Mouse (Mus musculus) layer of hippocampus, postnatal 25 days (tissue): ENCODE results near the gene Aanat. TPM values are rescaled to one million over a fixed set of nuclear protein-coding genes. Genes with fewer than 3 reads are reported as not detected.
"Not testable (repeated sequence)": the region's sequence is repeated elsewhere in the genome, so short reads cannot be mapped to it uniquely, and the experiment has no call there.

Experiments used
- DNase-seq, 2 experiments: peaks; one replicate each; pipeline ENCODE4 v3.0.0; 2022; ENCODE audit warnings: mixed read lengths in 2 of 2, low spot score in 1 of 2; ENCODE audit errors: extremely low spot score in 1 of 2
- total RNA-seq, 2 experiments: library from RNA; stranded (reverse); gene quantifications; 2 replicates each; pipeline ENCODE4 v1.2.3; 2021

Gene Aanat
- total RNA-seq, 2 experiments from 2014 or later, result 0.32 to 0.68 TPM

- DNase-seq, result peak in 1 of 2 experiments; percentile 56
These were observed 39.1 kb downstream of the Aanat start for GRCm38 (mm10) chr11:116625081-116626000.

GRCm38 (mm10) chr11:116626299-116627071 lies 40.3 kb downstream of the Aanat start, which contains the start of gene Rhbdf2:
Gene Rhbdf2, minus strand, starts transcription at chr11:116627019.
- DNase-seq, result no peak

GRCm38 (mm10) chr11:116627072-116628020 lies 41.1 kb downstream of the Aanat start:
- DNase-seq, result no peak

- DNase-seq, result peak; percentile 71 to 96
These were observed 42.5 kb downstream of the Aanat start for GRCm38 (mm10) chr11:116628712-116629111.

GRCm38 (mm10) chr11:116629472-116629871 lies 43.2 kb downstream of the Aanat start:
- DNase-seq, result no peak

GRCm38 (mm10) chr11:116630171-116630965 lies 44.1 kb downstream of the Aanat start:
- DNase-seq, result no peak

GRCm38 (mm10) chr11:116632962-116633361 lies 46.7 kb downstream of the Aanat start:
- no peak for DNase-seq

- not testable (repeated sequence) for DNase-seq
These were observed 50.4 kb downstream of the Aanat start for GRCm38 (mm10) chr11:116636607-116637006.

- DNase-seq, result no peak
These were observed 54.9 kb downstream of the Aanat start for GRCm38 (mm10) chr11:116641168-116641567.

- no peak for DNase-seq
These were observed 55.5 kb downstream of the Aanat start for GRCm38 (mm10) chr11:116641731-116642130.

- peak; percentile 92 to 99 for DNase-seq
These were observed 56.7 kb downstream of the Aanat start for GRCm38 (mm10) chr11:116642681-116643578.

- DNase-seq, result no peak
These were observed 57.5 kb downstream of the Aanat start for GRCm38 (mm10) chr11:116643579-116644224.

GRCm38 (mm10) chr11:116644225-116645112 lies 58.2 kb downstream of the Aanat start:
- no peak for DNase-seq

- no peak for DNase-seq
These were observed 59.3 kb downstream of the Aanat start for GRCm38 (mm10) chr11:116645446-116646110.

GRCm38 (mm10) chr11:116646136-116646535 lies 59.9 kb downstream of the Aanat start:
- no peak for DNase-seq

GRCm38 (mm10) chr11:116646771-116647170 lies 60.5 kb downstream of the Aanat start:
- DNase-seq, result no peak
